Mouse (Mus musculus) heart, adult 2 months (tissue): ENCODE results near the gene Camta1.

Experiments used
- CTCF ChIP-seq: fragments of 200-600 bp; IDR thresholded peaks from 2 replicates; pipeline ENCODE4 v1.8.1; 2022; ENCODE audit warnings: antibody characterized with exemption, mild to moderate bottlenecking, moderate library complexity
- EP300 ChIP-seq: fragments of 200-500 bp; IDR thresholded peaks from 2 replicates; pipeline ENCODE4 v1.6.1; 2011; ENCODE audit warnings: low read depth, low read length, control low read depth; ENCODE audit not compliant: insufficient read depth
- POLR2A ChIP-seq: fragments of 200-500 bp; IDR thresholded peaks from 2 replicates; pipeline ENCODE4 v1.6.1; 2011; ENCODE audit warnings: mild to moderate bottlenecking, low read depth, low read length, control low read depth; ENCODE audit not compliant: insufficient read depth

DNA sequence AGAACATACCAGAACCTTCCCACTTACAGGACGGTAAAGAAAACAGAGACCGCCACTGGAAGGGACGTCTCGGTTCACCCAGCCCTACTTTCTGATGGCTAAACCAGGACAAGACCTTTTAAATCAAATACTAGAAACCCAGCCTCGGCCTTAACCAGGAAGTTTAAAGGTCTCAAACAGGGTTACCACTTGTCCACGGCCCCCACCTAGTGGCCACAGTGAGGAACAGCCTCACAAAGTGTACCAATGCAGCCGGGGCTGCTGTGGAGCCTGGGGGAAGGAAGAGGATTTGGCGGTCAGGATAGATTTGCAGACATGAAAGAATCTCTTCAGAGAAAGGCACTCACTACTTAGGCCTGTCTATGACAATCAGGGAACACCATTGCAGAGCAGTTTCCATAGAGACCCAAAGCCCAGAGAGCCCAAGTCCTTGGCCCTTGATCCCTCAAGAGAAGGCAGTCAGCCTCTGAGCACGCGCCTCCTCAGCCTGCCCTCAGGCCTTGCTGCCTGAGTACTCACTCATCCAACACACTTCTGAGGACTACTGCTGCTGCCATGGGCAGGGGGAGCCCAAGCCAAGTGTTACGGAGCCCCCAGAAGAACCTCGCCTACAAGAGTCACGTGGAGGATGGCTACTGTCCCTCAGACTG lies 962.8 kb downstream of the Camta1 start:
- TF ChIP-seq POLR2A, result no peak
- peak; percentile 68; the same call in 1 of the 2 replicates for TF ChIP-seq EP300
- TF ChIP-seq CTCF, result 0 out of 2 replicates have a peak, but pooled peaks have one; percentile 99
